Mouse (Mus musculus): ENCODE results near the gene Gm8251. TPM values are rescaled to one million over a fixed set of nuclear protein-coding genes. Genes with fewer than 3 reads are reported as not detected.

Gm8251 gene
- polyA plus RNA-seq, 1 experiment from 2014 or later: 0.11 TPM

GRCm38 (mm10) chr1:44032948-44033347, 28.8 kb downstream of the Gm8251 start:
- Histone ChIP-seq H3K4me3 (replicated peaks) (no peak overlapping the region), H3K27me3 (no peaks in the 10 kb centered on the region), H3K9ac (replicated peaks) (no peak overlapping the region), H3K4me2 (no peak overlapping the region), H3K9me3 (no peaks in the 10 kb centered on the region), H3K27ac (no peak overlapping the region), H3K36me3 (no peaks in the 10 kb centered on the region), H3K4me1 (replicated peaks) (no peaks in the 10 kb centered on the region)
- no peak for ATAC-seq (ENCODE audit: insufficient number of reproducible peaks, insufficient read depth, low FRiP score, low TSS enrichment, low read depth)
- WGBS: 87% methylated on average over 5 of the region's 5 CpGs

- Histone ChIP-seq H3K27ac (no peak overlapping the region), H3K4me3 (replicated peaks) (no peak overlapping the region), H3K9ac (replicated peaks) (no peak overlapping the region), H3K27me3 (no peaks in the 10 kb centered on the region), H3K9me3 (no peaks in the 10 kb centered on the region), H3K4me1 (replicated peaks) (no peaks in the 10 kb centered on the region), H3K36me3 (no peaks in the 10 kb centered on the region), H3K4me2 (no peak overlapping the region)
- no peak for ATAC-seq (ENCODE audit: insufficient number of reproducible peaks, insufficient read depth, low FRiP score, low TSS enrichment, low read depth)
- WGBS: 72% methylated on average over 2 of the region's 2 CpGs
These were observed 29.5 kb downstream of the Gm8251 start for GRCm38 (mm10) chr1:44032213-44032612.

- Histone ChIP-seq H3K27me3 (no peaks in the 10 kb centered on the region), H3K36me3 (no peaks in the 10 kb centered on the region), H3K9me3 (no peaks in the 10 kb centered on the region), H3K4me1 (replicated peaks) (no peaks in the 10 kb centered on the region), H3K27ac (no peak overlapping the region), H3K9ac (replicated peaks) (no peak overlapping the region), H3K4me3 (replicated peaks) (no peak overlapping the region), H3K4me2 (no peak overlapping the region)
- ATAC-seq (ENCODE audit: insufficient number of reproducible peaks, insufficient read depth, low FRiP score, low TSS enrichment, low read depth): no peak
- WGBS: 86% methylated on average over 1 of the region's 1 CpGs
These were observed 34.1 kb downstream of the Gm8251 start for GRCm38 (mm10) chr1:44027651-44028050.

GRCm38 (mm10) chr1:44022656-44023055, 39.1 kb downstream of the Gm8251 start:
- no peak overlapping the region for H3K9ac ChIP-seq (replicated peaks)
- H3K9me3 ChIP-seq: no peaks in the 10 kb centered on the region
- H3K27me3 ChIP-seq: no peaks in the 10 kb centered on the region
- WGBS: 82% methylated on average over 1 of the region's 1 CpGs
- H3K4me3 ChIP-seq (replicated peaks): no peak overlapping the region
- no peaks in the 10 kb centered on the region for H3K4me1 ChIP-seq (replicated peaks)
- H3K27ac ChIP-seq: no peak overlapping the region
- no peak overlapping the region for H3K4me2 ChIP-seq
- ATAC-seq (ENCODE audit: insufficient number of reproducible peaks, insufficient read depth, low FRiP score, low TSS enrichment, low read depth): no peak
- H3K36me3 ChIP-seq: no peaks in the 10 kb centered on the region

GRCm38 (mm10) chr1:44019934-44020333, 41.8 kb downstream of the Gm8251 start, which contains the start of gene Mettl21c:
Gene Mettl21c, minus strand, starts transcription at chr1:44020034.
- Histone ChIP-seq H3K36me3 (no peaks in the 10 kb centered on the region), H3K9me3 (no peaks in the 10 kb centered on the region), H3K4me3 (replicated peaks) (no peak within 1 kb of the TSS), H3K4me2 (no peak within 1 kb of the TSS), H3K4me1 (replicated peaks) (no peaks in the 10 kb centered on the region), H3K27ac (no peak within 1 kb of the TSS), H3K9ac (replicated peaks) (no peak within 1 kb of the TSS), H3K27me3 (no peaks in the 10 kb centered on the region)
- no peak for ATAC-seq (ENCODE audit: insufficient number of reproducible peaks, insufficient read depth, low FRiP score, low TSS enrichment, low read depth)

GRCm38 (mm10) chr1:44015556-44015955, 46.2 kb downstream of the Gm8251 start:
- Histone ChIP-seq H3K9me3 (no peaks in the 10 kb centered on the region), H3K27me3 (no peaks in the 10 kb centered on the region), H3K4me1 (replicated peaks) (no peaks in the 10 kb centered on the region), H3K36me3 (no peaks in the 10 kb centered on the region), H3K4me2 (no peak overlapping the region), H3K4me3 (replicated peaks) (no peak overlapping the region), H3K27ac (no peak overlapping the region), H3K9ac (replicated peaks) (no peak overlapping the region)
- no peak for ATAC-seq (ENCODE audit: insufficient number of reproducible peaks, insufficient read depth, low FRiP score, low TSS enrichment, low read depth)
- 82% methylated on average over 2 of the region's 2 CpGs for whole genome bisulfite sequencing

Other genes starting within 250 kb of the Gm8251 start
- gene Uxs1, start 234.1 kb downstream of the Gm8251 start, polyA plus RNA-seq (2016; fragmentation: Nextera tagmentation; extraction: Ambion mirVana): 24.9 and 25.4 TPM in 2 replicates
- gene Tpp2, start 128.3 kb downstream of the Gm8251 start, polyA plus RNA-seq (2016; fragmentation: Nextera tagmentation; extraction: Ambion mirVana): 68.3 and 72.6 TPM in 2 replicates
- 0.48 and 0.59 TPM in 2 replicates for gene Mettl21c, start 41.9 kb downstream of the Gm8251 start, polyA plus RNA-seq (2016; fragmentation: Nextera tagmentation; extraction: Ambion mirVana)
- gene Tex30, start 40.5 kb upstream of the Gm8251 start, polyA plus RNA-seq (2016; fragmentation: Nextera tagmentation; extraction: Ambion mirVana): 87.0 and 89.6 TPM in 2 replicates
- 77.7 and 80.1 TPM in 2 replicates for gene Kdelc1, start 56.9 kb upstream of the Gm8251 start, polyA plus RNA-seq (2016; fragmentation: Nextera tagmentation; extraction: Ambion mirVana)
- 23.0 and 24.3 TPM in 2 replicates for gene Bivm, start 57.0 kb upstream of the Gm8251 start, polyA plus RNA-seq (2016; fragmentation: Nextera tagmentation; extraction: Ambion mirVana)
- 32.7 and 34.8 TPM in 2 replicates for gene Ercc5, start 85.8 kb upstream of the Gm8251 start, polyA plus RNA-seq (2016; fragmentation: Nextera tagmentation; extraction: Ambion mirVana)
- gene Mettl21e, start 157.0 kb upstream of the Gm8251 start, polyA plus RNA-seq (2016; fragmentation: Nextera tagmentation; extraction: Ambion mirVana): not detected in 2 replicates

Measured in limb, embryonic 12.5 days (tissue).